Mouse (Mus musculus): Measurements from ENCODE around the gene H2-M10.5. TPM values are rescaled to one million over a fixed set of nuclear protein-coding genes. Genes with fewer than 3 reads are reported as not detected.

H2-M10.5 gene
- not detected for polyA plus RNA-seq (2014; fragmentation: Illumina TruSeq; extraction: RNeasy Lipid Tissue Mini Kit (QIAGEN cat#74804); ENCODE audit: low read depth, low replicate concordance)

GRCm38 (mm10) chr17:36772610-36773009 lies at the start of gene H2-M10.5:
TSS of gene H2-M10.5 (plus strand) at chr17:36772910.

GRCm38 (mm10) chr17:36811871-36812270 lies 39.2 kb downstream of the H2-M10.5 start, which contains the start of gene H2-M10.6:
TSS of gene H2-M10.6 (plus strand) at chr17:36812171.

Other genes with a start within 250 kb of the H2-M10.5 start
- not detected for gene H2-M11, start 225.8 kb upstream of the H2-M10.5 start, polyA plus RNA-seq (2014; fragmentation: Illumina TruSeq; extraction: RNeasy Lipid Tissue Mini Kit (QIAGEN cat#74804); ENCODE audit: low read depth, low replicate concordance)
- gene H2-M9, start 130.2 kb upstream of the H2-M10.5 start, polyA plus RNA-seq (2014; fragmentation: Illumina TruSeq; extraction: RNeasy Lipid Tissue Mini Kit (QIAGEN cat#74804); ENCODE audit: low read depth, low replicate concordance): not detected
- not detected for gene H2-M1, start 100.7 kb upstream of the H2-M10.5 start, polyA plus RNA-seq (2014; fragmentation: Illumina TruSeq; extraction: RNeasy Lipid Tissue Mini Kit (QIAGEN cat#74804); ENCODE audit: low read depth, low replicate concordance)
- gene H2-M10.6, start 39.3 kb downstream of the H2-M10.5 start, polyA plus RNA-seq (2014; fragmentation: Illumina TruSeq; extraction: RNeasy Lipid Tissue Mini Kit (QIAGEN cat#74804); ENCODE audit: low read depth, low replicate concordance): not detected
- gene Trim26, start 64.2 kb downstream of the H2-M10.5 start, polyA plus RNA-seq (2014; fragmentation: Illumina TruSeq; extraction: RNeasy Lipid Tissue Mini Kit (QIAGEN cat#74804); ENCODE audit: low read depth, low replicate concordance): 37.0 TPM
- gene Trim15, start 94.3 kb downstream of the H2-M10.5 start, polyA plus RNA-seq (2014; fragmentation: Illumina TruSeq; extraction: RNeasy Lipid Tissue Mini Kit (QIAGEN cat#74804); ENCODE audit: low read depth, low replicate concordance): 2.2 TPM
- not detected for gene Trim10, start 96.7 kb downstream of the H2-M10.5 start, polyA plus RNA-seq (2014; fragmentation: Illumina TruSeq; extraction: RNeasy Lipid Tissue Mini Kit (QIAGEN cat#74804); ENCODE audit: low read depth, low replicate concordance)
- 29.1 TPM for gene Trim40, start 117.2 kb downstream of the H2-M10.5 start, polyA plus RNA-seq (2014; fragmentation: Illumina TruSeq; extraction: RNeasy Lipid Tissue Mini Kit (QIAGEN cat#74804); ENCODE audit: low read depth, low replicate concordance)
- gene Trim31, start 125.2 kb downstream of the H2-M10.5 start, polyA plus RNA-seq (2014; fragmentation: Illumina TruSeq; extraction: RNeasy Lipid Tissue Mini Kit (QIAGEN cat#74804); ENCODE audit: low read depth, low replicate concordance): 77.1 TPM
- gene Rnf39, start 170.0 kb downstream of the H2-M10.5 start, polyA plus RNA-seq (2014; fragmentation: Illumina TruSeq; extraction: RNeasy Lipid Tissue Mini Kit (QIAGEN cat#74804); ENCODE audit: low read depth, low replicate concordance): 7.3 TPM
- gene Ppp1r11, start 178.8 kb downstream of the H2-M10.5 start, polyA plus RNA-seq (2014; fragmentation: Illumina TruSeq; extraction: RNeasy Lipid Tissue Mini Kit (QIAGEN cat#74804); ENCODE audit: low read depth, low replicate concordance): 9.2 TPM
- gene Znrd1, start 185.6 kb downstream of the H2-M10.5 start, polyA plus RNA-seq (2014; fragmentation: Illumina TruSeq; extraction: RNeasy Lipid Tissue Mini Kit (QIAGEN cat#74804); ENCODE audit: low read depth, low replicate concordance): 19.7 TPM
- gene Znrd1as, start 185.7 kb downstream of the H2-M10.5 start, polyA plus RNA-seq (2014; fragmentation: Illumina TruSeq; extraction: RNeasy Lipid Tissue Mini Kit (QIAGEN cat#74804); ENCODE audit: low read depth, low replicate concordance): 22.8 TPM
- gene 2410137M14Rik, start 208.3 kb downstream of the H2-M10.5 start, polyA plus RNA-seq (2014; fragmentation: Illumina TruSeq; extraction: RNeasy Lipid Tissue Mini Kit (QIAGEN cat#74804); ENCODE audit: low read depth, low replicate concordance): not detected
- 0.28 TPM for gene H2-M5, start 216.6 kb downstream of the H2-M10.5 start, polyA plus RNA-seq (2014; fragmentation: Illumina TruSeq; extraction: RNeasy Lipid Tissue Mini Kit (QIAGEN cat#74804); ENCODE audit: low read depth, low replicate concordance)
- gene Zfp57, start 228.3 kb downstream of the H2-M10.5 start, polyA plus RNA-seq (2014; fragmentation: Illumina TruSeq; extraction: RNeasy Lipid Tissue Mini Kit (QIAGEN cat#74804); ENCODE audit: low read depth, low replicate concordance): 5.1 TPM

Data from sigmoid colon, adult 10 weeks (tissue).